Mouse (Mus musculus) adrenal gland, postnatal 14 days (tissue): Measurements from ENCODE around the gene Prkag2. TPM values are rescaled to one million over a fixed set of nuclear protein-coding genes. Genes with fewer than 3 reads are reported as not detected.

Source experiments
- DNase-seq: peaks from one replicate; pipeline ENCODE4 v3.0.0; 2021; ENCODE audit warnings: mixed read lengths
- total RNA-seq: library from RNA; stranded (reverse); gene quantifications from 2 replicates; pipeline ENCODE4 v1.2.3, GENCODE M21; 2021

Prkag2 gene
- total RNA-seq, 1 experiment from 2014 or later = 74.9 TPM

- no peak for DNase-seq
Observed at GRCm38 (mm10) chr5:25047670-25048069, 52.8 kb downstream of the Prkag2 start.

DNA sequence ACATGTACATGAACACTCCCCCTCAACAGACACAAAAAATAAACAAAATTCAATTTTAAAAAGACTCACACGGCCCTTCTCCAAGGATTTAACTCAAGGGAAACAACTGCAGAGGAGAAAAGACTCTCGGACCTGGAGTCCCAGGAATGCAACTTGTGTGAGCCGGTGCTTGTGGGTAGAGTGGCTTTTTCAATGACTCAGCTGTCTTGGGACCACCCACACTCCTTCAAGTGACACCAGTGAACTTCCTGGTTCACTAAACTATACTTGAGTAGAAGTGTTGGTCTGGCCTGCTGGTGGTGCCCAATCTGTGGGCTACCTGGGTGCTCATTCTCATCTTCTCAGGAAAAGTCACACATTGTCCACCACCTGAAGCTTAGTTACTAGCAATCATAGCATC is 53.7 kb downstream of the Prkag2 start:
- no peak for DNase-seq

DNA sequence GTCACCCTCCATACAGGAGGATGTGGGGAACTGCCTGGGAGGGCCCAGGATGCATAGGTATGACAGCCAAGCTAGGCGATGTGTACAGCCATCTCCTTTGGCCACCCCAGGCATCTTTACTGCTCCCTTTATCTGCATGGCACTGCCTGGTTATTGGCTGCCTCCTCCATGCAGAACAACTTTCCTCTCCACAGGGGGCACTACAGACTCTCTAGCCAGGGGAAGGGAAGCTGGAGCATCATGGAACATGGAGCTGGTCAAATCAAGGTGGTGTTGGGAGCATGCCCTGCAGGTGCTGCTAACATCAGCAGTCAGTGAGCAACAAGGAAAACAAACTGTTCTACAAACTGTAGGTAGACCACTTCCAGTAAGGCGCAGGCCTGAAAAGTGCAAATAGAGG is 56.4 kb downstream of the Prkag2 start:
- DNase-seq = no peak

DNA sequence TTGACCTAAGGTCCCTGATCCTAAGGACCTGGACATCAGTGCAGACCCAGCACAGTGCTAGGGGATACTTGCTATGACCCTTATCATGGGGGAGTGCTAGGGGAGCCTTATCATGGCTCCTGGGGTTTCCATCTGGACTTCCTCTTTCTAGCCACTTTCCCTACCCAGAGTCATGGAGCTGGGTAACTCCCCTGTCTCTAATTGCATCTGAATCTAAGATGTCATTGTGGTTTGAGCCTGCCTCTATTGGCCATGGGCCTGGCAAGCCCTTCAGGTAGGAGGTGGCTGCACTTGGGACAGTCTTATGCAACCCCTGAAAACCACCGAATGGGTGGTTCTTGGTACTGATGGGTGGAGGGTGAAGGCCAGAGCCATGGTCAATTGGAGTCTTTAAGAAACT is 58.5 kb downstream of the Prkag2 start:
- no peak for DNase-seq

DNA sequence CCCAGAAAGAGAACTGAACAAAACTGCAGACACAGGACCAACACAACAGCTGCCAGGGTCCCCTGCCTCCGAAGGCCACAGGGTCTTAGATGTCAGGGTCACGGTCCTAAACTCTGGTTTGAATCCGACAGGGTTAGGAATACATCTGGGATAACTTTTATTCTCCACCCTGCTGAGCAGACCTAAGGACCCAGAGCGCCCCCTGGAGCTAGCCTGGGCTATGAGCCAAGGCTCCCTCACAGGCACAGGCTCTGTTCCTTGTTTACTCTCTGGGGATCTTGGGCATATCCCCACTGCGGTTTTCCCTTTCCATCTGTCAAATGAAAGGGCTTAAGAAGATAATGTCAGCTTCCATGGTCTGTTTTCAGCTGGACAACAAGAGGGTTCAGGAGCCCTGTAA is 59.1 kb downstream of the Prkag2 start:
- peak; percentile 40 for DNase-seq

DNA sequence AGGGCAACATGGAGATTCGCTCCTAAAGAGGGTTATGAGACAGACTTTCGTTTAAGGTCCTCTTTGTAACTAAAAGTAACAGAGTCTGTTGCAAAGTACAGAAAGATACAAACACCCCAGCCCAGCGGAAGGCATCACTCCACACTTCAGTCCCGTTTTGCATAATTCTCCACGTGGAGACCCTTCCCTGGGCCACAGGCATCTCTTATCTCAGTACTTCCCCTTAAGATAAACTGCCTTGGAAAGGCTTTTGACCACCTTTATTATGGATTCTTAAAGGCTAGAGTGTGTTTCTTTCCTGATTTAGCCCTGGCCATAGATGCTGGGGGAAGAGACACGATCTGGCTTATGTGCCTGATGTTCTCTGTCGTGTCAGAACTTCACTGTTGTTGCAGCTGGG is 59.5 kb downstream of the Prkag2 start:
- no peak for DNase-seq

DNA sequence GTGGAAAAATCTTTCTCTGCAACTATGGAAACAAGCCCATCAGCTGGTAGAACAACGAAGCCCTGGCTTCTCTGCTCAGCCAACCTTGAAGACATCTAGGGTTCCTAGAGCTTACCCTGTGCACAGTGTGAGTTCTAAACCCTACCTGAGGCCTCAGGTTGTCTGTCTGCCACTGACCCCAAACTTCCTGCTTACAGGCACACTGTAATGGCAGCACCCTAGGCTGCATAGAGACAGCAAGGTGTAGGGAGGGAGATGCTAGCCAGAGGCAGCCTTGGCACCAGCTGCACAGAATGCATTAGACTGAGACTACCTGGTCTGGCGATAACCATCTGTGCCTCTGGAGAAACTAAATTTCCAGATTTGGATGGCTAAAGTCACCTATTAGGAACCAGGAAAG is 61.6 kb downstream of the Prkag2 start:
- no peak for DNase-seq

DNA sequence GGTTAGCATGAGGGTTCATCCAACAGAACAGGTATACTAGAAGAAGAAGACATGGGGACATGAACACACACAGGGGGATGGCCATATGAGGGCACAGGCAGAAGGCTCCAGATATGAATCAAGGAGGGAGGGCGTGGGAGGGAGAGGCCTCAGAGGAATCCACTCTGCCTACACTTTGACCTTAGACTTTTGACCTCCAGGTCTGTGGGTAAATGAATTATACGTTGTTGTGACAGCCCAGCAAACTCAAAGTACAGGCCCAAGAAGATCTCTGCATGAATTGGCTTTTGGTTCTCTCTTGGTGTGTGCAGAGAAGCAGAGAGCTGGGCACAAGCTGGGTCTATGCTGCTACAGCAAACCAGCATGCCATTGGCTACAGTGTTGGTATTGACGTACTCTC is 65.1 kb downstream of the Prkag2 start:
- no peak for DNase-seq

DNA sequence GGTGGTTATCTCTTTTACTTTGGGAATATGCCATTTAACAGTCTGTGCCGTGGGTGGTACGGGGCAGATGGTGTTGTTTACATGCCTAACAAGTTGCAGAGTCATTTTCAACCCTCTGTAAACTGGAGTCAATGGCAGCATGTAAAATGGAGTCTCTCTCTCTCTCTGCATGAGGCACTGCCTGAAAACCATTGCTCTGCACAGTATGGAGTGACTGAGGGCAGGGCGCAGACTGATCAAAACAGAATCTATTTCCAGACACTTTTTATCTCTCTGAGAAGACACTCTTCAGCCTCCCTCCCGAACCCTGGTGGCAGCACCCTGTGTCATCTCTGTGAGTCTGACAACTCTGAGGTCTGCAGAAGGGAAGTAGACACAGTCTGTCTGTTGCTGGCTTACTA is 69.0 kb downstream of the Prkag2 start:
- no peak for DNase-seq

DNA sequence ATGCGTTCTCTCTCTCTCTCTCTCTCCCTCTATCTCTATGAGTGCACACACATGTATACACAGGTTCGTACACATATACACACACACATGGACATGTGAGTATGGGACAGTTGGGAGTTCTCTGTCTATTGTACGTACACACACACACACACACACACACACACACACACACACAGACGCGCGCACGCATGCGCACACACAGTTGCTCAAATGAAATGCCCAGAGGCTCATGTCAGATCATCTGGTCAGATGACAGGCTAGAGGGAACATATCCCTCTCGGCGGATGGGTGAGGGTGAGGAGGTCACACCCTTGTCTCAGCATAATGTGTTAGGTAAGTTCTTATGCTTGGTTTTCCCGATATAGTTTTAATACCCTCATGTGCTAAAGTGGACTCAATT is 69.4 kb downstream of the Prkag2 start:
- DNase-seq = no peak

GRCm38 (mm10) chr5:25030276-25030681 is 70.2 kb downstream of the Prkag2 start:
- peak; percentile 56 for DNase-seq

GRCm38 (mm10) chr5:25027673-25028072 is 72.8 kb downstream of the Prkag2 start:
- peak; percentile 58 for DNase-seq

- peak; percentile 74 for DNase-seq
Observed at GRCm38 (mm10) chr5:25025309-25026019, 75.0 kb downstream of the Prkag2 start.

GRCm38 (mm10) chr5:25022904-25023303 is 77.5 kb downstream of the Prkag2 start:
- peak; percentile 74 for DNase-seq

GRCm38 (mm10) chr5:25019221-25019620 is 81.2 kb downstream of the Prkag2 start:
- no peak for DNase-seq

DNA sequence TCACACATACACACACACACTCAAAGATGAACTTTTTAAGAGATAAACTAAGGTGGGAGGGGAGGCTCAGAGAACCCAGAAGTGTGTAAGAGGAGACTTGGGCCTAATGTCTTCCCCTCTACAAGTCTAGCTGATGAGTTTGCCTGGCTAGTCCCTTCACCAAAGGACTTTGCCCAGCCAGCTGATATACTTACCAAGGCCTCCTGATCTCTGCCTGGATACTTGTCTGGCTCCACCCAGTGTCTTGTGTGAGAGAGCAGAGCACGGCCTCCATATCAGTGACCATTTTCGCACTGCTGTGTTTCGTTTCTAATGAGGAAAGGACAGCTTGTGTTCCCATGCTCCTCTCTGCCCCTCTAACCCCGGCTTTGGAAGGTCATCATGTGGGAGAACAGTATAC is 88.3 kb downstream of the Prkag2 start:
- DNase-seq = no peak

- peak; percentile 89 for DNase-seq
Observed at GRCm38 (mm10) chr5:25011019-25011485, 89.4 kb downstream of the Prkag2 start.

DNA sequence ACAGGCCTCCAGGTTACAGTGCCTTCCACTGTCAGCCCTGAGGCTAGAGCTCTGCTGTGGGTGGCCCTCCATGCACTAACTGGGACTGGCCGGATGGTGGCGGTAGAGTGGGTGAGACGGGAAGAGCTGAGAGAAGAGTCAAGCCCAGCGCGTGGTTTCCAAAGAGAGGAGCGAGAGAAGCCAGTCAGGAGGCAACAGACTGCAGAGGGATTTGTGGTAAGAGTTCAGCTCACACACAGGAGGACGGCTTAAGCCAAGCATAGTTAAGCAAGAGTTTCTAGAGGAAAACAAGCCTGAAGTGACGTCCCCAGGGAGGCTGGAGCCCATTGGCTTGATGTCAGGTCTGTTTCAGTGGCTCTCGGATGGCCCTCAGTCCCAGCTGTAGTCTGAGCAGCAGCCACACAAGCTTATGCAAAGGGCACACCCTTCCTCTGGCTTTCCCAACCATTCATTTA is 90.0 kb downstream of the Prkag2 start:
- peak; percentile 95 for DNase-seq

DNA sequence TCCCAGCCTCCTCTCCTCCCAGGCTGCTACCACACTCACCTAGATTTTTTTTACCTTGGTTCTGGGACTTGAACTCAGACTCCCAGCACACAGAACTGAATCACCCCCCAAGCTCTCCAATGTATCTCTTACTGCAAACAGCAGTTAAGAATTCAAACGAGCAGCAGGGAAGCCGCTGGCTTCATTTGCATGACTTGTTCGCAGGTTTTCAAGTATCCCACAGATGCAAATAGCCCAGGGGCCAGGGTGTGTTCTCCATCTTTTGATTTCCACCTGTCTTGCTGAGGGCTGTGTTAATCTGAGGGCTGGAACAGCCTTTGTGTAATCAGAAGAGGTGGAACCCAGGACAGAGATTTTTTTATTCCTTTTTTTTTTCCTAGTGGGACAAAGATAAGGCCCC is 90.7 kb downstream of the Prkag2 start:
- no peak for DNase-seq

GRCm38 (mm10) chr5:25008966-25009365 is 91.5 kb downstream of the Prkag2 start:
- DNase-seq = no peak

- peak; percentile 96 for DNase-seq
Observed at GRCm38 (mm10) chr5:25006848-25007247, 93.6 kb downstream of the Prkag2 start.

DNA sequence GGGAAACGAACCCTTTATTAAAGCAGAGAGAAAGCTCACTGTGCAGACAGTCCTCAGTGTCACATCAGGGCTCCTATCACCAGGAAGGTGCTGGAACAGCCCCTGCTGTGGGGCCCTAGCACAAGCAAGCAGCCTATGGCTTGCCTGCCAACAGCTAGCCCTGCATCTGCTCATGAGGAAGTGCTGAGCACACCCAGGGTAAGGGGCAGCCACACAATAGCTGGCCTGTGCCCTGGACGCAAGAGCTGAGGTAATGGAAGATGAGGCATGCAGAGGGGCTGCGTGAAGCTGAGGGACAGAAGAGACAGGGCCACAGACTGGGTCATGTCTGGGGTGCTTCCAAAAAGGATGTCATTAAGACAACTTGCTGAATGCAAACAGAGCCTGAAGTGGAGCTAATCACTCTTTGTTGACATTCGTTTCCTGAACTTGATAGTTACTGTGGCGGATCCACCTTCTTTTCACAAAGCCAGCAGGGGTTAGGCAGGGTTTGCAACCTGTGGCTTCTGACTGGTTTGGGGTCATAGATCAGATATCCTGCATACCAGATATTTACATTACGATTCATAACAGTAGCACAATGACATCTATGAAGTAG is 94.8 kb downstream of the Prkag2 start:
- no peak for DNase-seq

DNA sequence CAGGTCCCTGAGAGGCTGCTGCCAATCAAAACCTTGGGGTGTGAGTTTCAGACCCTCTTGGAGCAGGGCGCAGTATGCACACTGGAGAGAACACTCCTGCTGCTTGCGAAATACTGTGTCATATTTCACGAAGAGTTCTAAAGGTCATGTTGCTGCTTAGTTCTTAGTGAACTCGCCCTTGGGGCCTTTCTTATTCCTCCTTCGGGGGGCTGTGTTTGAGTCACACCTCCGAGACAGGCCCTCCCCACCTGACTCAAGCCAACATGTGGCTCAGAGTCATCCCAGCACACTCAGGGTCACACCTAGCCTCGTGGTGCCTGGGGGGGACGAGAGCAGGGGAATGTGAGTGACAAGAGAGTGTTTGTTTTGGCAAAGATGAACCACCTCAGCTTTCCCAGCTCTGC is 99.0 kb downstream of the Prkag2 start:
- DNase-seq = peak; percentile 80

GRCm38 (mm10) chr5:24999351-24999750 is 101.1 kb downstream of the Prkag2 start:
- no peak for DNase-seq
